Mouse (Mus musculus) large intestine, adult 2 months (tissue): ENCODE data around the gene Nlrp1b. TPM values are rescaled to one million over a fixed set of nuclear protein-coding genes. Genes with fewer than 3 reads are reported as not detected.

Experiments
- DNase-seq: peaks from one replicate; pipeline ENCODE4 v3.0.0-alpha.2; 2012; ENCODE audit warnings: low read depth, low spot score
- WGBS: fragments of 180-500 bp; shearing (Covaris S2); methylation state at CpG from one replicate; pipeline ENCODE4 v1.1.7; 2018; 5-methylcytosine and 5-hydroxymethylcytosine counted together
- polyA plus RNA-seq: library from polyadenylated mRNA; depleted of rRNA; stranded (reverse); fragments of >200 nt; gene quantifications from 2 replicates; pipeline ENCODE4 v1.2.3, GENCODE M21; 2012; rRNA removed

Nlrp1b gene
- polyA plus RNA-seq: 0.21 and 2.2 TPM in 2 replicates

DNA sequence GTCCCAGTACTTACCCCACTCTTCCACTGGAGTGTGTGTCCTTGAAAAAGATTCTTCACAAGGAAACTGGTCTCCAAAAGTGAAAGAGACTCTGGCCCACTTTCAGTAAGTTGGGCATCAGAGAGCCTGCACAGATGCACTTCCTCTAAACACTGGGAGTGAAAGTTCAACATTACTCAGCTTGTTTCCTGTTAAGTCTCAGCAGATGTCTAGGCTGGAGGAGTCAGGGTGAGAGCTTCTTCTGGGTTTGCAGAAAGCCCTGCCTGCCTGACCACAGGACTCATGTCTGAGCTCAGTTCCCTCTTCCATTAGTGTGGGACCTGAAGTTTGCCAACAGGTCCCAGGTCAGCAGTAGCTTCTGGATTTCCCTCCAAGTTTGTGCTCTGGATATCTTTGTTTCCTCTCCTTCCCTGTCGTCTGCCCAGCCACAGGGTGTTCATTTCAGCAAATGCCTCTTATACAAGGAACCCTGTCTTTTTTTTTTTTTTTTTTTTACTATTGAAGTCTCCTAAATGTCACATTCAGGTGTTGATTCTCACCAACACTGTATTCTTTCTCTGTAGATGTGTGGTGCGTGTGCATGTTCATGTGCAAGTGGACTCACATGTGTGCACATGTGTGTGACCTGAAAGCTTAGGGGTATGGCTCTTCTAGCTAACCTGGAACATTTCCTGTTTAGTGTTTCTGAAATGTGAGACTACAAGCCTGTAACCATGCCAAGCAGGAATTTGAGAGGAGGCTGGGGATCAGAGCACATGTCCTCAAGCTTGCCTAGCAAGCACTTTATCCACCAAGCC, at the start of gene Nlrp1b:
Gene Nlrp1b (minus strand): TSS at position 50 of the 797 bp plus-strand sequence.
- 60% methylated on average over 2 of the region's 2 CpGs for WGBS
- no peak for DNase-seq

DNA sequence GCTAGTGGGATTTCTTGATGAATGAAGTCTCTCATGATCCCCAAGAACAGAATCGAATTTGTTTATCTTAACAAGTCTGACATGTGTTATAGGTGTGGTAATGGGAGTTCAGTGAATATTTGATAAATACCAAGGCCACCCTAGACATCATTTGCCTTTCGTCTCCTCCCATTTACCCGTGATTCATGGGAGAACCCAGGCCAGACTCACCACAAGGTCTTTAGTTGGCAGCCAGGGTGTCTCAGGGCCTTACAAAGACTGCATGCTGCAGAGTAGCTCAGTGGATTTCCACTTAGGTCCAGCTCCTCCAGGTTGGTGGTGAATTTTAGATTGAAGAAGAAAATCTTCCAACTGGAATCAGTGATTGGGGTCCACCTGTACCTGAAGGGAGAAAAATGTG, 30.5 kb upstream of the Nlrp1b start:
- DNase-seq: no peak
- WGBS: 62% methylated on average over 3 of the region's 3 CpGs

DNA sequence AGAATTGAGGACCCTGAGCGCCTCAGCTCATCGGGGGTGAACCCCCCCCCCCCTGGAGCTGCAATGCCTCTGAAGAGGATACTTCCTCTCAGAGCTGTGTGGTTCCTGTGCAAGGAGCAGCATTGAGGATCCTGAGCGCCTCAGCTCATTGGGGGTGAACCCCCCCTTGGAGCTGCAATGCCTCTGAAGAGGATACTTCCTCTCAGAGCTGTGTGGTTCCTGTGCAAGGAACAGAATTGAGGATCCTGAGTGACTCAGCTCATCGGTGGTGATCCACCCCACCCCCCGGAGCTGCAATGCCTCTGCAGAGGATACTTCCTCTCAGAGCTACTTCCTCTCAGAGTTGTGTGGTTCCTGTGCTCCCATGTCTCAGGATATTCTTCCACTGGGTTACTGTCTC, 20.8 kb upstream of the Nlrp1b start:
- 71% methylated on average over 5 of the region's 5 CpGs for WGBS
- DNase-seq: no peak

DNA sequence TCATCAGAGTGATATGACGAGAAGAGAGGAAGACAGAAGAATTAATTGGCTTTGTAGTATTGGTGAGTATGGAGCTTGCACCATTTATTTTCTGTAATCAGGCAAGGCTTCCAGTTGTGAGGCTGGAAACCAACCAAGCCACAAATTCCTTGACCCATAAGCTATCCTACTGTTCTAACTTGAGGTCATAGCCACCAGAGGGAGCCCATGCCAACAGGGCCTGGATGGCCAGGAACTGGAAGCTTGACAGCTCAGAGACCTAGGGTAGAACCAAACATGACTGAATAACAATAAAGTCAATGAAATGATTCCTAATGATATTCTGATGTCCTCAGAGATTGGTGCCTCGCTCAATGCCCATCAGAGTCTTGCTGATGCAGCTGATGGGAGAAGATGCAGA, 5.9 kb downstream of the Nlrp1b start:
- no peak for DNase-seq
- WGBS: 70% methylated on average over 2 of the region's 2 CpGs

DNA sequence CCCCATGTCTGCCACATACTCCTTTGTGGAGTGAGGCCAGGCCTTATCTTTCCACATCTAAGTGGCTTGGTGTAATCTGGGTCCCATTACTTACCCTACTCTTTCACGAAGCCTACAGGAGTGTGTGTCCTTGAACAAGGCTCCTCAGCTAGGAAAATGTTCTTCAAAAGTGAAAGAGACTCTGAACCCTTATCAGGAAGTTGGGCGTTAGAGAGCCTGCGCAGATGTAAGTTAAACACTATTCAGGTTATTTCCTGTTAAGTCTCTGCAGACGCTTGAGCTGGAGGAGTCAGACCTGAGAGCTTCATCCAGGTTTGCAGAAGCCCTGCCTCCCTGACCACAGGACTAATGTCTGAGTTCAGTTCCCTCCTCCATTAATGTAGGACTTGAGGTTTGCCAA, 27.8 kb downstream of the Nlrp1b start:
- peak; percentile 75 for DNase-seq
- 26% methylated on average over 4 of the region's 4 CpGs for WGBS

DNA sequence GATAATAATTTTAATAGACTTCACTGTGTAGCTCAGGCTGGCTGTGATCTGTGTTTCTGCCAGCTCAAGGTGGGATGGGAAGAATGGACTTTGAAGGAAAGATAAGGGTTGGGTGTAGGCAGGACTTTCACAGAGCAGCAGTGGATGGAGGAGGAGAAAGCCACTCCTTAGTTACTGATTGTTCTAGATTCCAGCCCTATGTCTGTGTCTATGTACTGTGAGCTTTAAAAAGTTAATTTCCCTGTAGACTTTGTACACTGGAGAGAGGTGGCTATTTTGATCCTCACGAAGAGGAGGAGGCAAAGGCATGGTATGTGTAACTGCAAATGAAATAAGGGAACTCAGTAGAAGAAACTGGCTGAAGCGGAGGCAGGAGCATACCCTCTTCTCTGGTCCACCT, 31.2 kb downstream of the Nlrp1b start:
- 47% methylated on average over 2 of the region's 2 CpGs for WGBS
- DNase-seq: peak; percentile 64

DNA sequence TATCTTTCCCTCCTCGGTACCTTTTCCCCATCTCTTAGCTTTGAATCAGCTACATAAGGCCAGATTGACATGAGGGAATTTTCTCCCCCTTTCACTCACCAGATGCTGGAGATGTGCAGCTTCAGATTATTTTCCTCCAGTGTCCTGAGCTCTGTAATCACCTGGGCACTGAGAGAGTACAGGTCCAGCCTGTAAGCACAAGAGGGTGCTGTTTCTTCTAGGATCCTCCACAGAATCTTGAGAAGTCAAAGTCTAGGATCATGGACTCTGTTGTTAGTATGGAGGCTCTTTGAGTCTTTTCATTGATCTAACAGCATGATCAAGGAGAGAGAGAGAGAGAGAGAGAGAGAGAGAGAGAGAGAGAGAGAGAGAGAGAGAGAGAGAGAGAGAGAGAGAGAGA, 60.9 kb downstream of the Nlrp1b start:
- WGBS: 70% methylated on average over 1 of the region's 1 CpGs
- no peak for DNase-seq

DNA sequence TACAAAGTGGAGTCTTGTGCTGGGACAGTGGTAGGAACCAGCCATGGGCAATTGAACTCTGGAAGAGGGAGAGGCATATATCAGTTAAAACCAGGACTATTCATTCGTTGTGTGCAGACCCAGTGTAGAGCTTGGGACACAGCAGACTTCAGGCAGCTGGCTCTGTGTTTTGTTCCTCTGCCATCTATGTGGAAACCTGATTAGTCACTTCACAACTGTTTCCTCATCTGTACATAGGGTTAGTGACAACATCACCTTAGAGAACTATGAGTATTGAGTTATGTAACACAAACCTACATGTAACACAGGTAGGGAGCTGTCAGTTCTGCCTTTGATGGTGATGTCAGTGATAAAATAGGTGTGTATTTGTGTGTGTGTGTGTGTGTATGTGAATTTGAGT, 66.4 kb downstream of the Nlrp1b start:
- DNase-seq: no peak
- 62% methylated on average over 1 of the region's 1 CpGs for WGBS

DNA sequence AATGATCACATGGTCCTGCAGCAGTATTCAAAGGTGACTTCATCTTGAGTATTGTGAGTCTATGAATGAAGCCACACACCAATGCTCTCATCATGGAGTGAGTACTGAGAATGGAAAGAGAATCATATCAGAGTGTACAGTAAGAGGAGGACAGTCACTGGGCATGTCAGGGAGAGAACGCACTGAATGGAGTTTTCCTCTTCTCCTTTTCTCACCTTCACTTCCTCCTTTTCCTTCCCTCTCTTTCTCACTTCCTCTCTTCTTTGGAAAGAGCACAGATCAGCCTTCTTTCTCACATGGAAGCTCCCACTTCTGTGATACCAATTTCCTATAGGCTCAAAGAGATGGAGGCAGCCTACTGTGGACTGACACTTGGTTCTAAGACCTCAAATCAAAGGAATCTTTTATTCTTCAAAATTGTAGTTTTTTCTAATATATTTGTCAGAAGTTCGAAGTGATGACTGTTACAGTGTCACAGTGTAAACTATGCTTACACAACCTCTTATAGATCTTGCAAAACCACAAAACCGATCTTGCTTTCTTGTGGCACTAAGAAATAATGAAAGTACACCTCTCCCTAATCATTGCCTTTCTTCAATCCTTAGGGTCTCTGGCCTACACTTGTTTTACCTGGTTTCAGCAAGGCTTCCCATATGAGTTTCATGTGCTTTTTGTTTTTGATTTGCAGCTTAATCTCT, 70.9 kb downstream of the Nlrp1b start:
- WGBS: 58% methylated on average over 3 of the region's 3 CpGs

DNA sequence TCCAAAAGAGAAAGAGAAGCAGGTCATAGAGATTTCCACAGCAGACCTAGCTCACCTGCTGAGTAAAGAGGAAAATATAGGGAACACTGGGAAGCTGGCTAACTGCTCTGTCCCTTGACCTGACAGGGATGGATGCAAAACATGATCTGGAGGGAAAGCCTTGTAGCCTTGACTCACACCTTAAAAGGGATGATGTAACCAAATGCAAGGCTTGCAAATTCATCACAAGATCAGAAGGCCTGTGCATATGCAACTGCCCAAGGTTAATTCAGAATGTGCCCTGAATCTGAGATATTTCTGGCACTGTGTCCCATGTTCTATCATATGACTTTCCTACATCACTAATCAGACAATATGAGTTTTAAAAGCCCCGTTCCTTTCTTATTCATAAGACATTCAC, 75.3 kb downstream of the Nlrp1b start:
- WGBS: 80% methylated on average over 1 of the region's 1 CpGs
- DNase-seq: no peak

More for the DNA sequence above, 70.9 kb downstream of the Nlrp1b start:
- DNase-seq: no peak

DNA sequence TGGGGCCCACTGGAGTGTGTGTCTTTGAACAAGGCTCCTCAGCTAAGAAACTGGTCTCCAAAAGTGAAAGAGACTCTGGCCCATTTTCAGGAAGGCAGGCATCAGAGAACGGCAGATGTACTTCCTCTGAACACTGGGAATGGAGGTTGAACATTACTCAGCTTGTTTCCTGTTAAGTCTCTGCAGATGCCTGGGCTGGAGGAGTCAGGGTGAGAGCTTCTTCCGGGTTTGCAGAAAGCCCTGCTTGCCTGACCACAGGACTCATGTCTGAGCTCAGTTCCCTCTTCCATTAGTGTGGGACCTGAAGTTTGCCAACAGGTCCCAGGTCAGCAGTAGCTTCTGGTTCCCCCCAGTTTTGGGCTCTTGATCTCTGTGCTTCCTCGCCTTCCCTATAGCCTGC, 85.9 kb downstream of the Nlrp1b start, which contains the start of gene Nlrp1a:
Gene Nlrp1a (minus strand): TSS at position 44 of the 400 bp plus-strand sequence.
- WGBS: 49% methylated on average over 3 of the region's 3 CpGs
- DNase-seq: no peak

DNA sequence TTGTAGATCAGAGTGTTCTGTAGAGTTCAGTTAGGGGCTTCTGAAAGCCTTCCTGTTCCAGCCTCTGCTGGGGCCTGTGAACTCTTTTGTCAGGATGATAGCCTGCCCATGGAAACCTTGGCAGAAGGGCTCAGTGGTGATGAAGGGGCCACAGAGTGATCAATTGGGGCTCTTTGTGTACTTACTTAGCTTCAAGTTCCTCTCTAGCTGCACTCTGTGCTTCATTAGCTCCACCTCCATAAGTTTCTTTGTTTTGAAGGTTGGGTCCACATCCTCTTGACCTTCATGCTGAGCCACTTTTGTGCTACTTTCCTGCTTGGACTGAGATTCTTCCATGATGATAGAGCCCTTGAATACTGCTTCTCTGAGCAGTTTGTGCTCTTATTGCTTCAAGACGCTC, 88.5 kb downstream of the Nlrp1b start:
- no peak for DNase-seq
- WGBS: 78% methylated on average over 1 of the region's 1 CpGs

DNA sequence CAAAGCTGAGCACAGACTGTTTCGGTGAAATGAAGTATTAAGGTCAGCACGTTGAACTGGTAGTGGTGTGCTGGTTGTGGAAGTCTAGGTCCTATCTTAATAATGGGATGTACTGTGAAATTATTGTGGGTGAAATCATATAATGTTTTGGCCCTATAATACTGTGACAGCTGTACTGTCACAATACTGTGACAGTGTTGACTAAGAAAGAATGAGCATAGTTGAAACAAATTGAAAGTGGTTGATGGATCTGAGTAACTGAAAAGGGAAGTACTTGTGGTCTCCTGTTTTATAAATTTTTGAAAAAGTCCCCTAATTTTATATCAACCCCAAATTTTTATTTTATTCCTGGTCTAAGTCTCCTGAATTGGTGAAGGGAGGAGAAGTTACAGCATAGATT, 123.4 kb downstream of the Nlrp1b start:
- WGBS: 90% methylated on average over 2 of the region's 2 CpGs

DNA sequence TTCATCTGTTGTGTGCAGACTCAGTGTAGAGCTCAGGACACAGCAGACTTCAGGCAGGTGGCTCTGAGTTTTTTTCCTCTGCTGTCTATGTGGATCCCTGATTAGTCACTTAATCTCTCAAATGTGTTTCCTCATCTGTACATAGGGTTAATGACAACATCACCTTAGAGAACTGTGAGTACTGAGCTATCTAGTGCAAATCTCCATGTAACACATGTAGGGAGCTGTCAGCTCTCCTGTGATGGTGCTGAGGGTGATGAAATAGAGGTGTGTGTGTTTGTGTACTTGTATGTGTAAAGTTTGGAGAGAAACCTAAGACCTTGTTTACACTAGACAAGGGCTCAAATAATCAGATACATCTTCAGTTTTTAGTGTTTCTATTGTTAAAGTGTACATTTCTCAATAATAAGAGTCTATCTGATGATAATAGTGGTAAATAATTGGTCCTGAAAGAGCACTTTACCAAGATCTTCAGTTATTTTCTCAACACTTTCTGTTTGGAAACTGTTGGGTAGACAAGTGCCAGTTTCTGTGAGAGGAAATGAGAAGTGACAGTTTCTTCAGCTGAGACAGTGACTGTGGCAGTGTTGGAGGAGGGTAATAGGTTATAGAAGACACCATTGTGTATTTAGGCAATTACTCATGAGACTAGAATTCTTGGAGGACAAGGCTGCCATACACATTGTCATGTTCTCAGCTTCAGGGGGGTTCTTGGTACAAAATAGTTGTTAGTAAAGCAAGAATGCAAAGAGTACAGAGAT, 124.1 kb downstream of the Nlrp1b start:
- no peak for DNase-seq

More for the DNA sequence above, 123.4 kb downstream of the Nlrp1b start:
- no peak for DNase-seq

DNA sequence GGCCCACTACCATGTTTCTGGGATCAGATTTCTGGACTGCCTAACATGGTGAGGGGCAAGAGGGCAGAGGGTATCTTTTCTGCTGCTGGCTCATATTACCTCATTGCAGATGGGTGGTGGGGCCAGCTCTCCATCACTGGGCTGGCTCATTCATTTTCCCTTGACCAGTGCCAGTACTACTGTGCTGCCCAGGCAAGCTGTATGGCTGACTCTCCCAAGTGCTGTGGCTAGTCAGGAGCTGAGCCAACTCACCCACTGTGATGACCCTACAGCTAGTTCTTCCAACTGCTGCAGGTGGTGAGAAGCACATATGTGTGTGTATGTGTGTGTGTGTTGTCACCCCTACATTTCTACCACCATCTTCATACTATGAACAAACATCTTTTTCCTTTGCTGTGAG, 126.6 kb downstream of the Nlrp1b start:
- no peak for DNase-seq

Other genes with a start within 250 kb of the Nlrp1b start
- gene C1qbp, start 247.7 kb downstream of the Nlrp1b start, polyA plus RNA-seq: 77.6 and 89.8 TPM in 2 replicates
- gene Dhx33, start 226.3 kb downstream of the Nlrp1b start, polyA plus RNA-seq: 9.0 and 14.8 TPM in 2 replicates
- gene Mis12, start 211.1 kb downstream of the Nlrp1b start, polyA plus RNA-seq: 4.0 and 5.4 TPM in 2 replicates
- 17.2 and 19.8 TPM in 2 replicates for gene Derl2, start 210.9 kb downstream of the Nlrp1b start, polyA plus RNA-seq
- gene 6330403K07Rik, start 197.2 kb downstream of the Nlrp1b start, polyA plus RNA-seq: 0.83 and 1.3 TPM in 2 replicates
- 0.21 TPM in 1 of 2 replicates, not detected in the other for gene Nlrp1a, start 86.0 kb downstream of the Nlrp1b start, polyA plus RNA-seq